ENCODE assay signal across 20 mouse cellular contexts in the genomic region with DNA sequence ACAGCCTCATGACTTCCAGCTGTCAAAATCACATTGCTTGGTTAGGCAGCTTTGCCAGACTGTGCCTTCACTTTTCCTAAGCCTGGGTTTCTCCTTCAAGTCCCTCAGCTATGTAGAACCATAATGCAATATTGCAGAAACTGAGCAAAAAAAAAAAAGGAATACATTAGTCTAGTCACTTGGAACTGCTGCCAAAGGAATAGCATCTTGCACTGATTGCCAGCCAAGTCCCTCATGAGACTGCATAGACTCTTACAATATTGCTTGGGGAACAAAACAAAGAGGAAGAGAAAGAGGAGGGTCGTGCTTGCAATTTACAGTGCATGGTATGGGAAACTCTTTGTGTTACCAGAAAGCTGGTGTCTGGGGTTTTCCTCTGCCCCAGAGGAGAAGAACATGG.
DNase-seq lines count a peak whose midpoint lies in the region; ATAC-seq lines count a peak whose summit lies in the region.
"Had no signal": no experiment of that assay in that cellular context is flagged by ENCODE, and none has a peak within 500 bp of the region (broad histone marks: within the 10 kb centered on the region; RNA-seq: fewer than 3 reads in every experiment).

No protein-coding gene starts in this region.

- no peaks in the 10 kb centered on the region for H3K36me3 ChIP-seq in embryonic facial prominence, embryonic 14.5 days (ENCODE audit: control insufficient read depth, insufficient read depth, low read length)
- no peaks in the 10 kb centered on the region for H3K36me3 ChIP-seq in embryonic facial prominence, embryonic 10.5 days (replicated peaks)
- H3K36me3 ChIP-seq: heart, embryonic 13.5 days; limb, embryonic 10.5 days; midbrain, embryonic 15.5 days; stomach, embryonic 15.5 days had no signal

- 38% methylated on average over 1 of the region's 1 CpGs for WGBS in embryonic facial prominence, embryonic 14.5 days
- WGBS in embryonic facial prominence, embryonic 10.5 days, result 85% methylated on average over 1 of the region's 1 CpGs

- H3K27me3 ChIP-seq in embryonic facial prominence, embryonic 14.5 days (replicated peaks; ENCODE audit: control insufficient read depth, insufficient read depth, low read length), result no peaks in the 10 kb centered on the region
- H3K27me3 ChIP-seq in embryonic facial prominence, embryonic 10.5 days (replicated peaks; ENCODE audit: low read depth, poor library complexity, severe bottlenecking), result no peaks in the 10 kb centered on the region
- H3K27me3 ChIP-seq: heart, embryonic 13.5 days; midbrain, embryonic 15.5 days; stomach, embryonic 15.5 days had no signal

- no peaks in the 10 kb centered on the region for H3K9me3 ChIP-seq in embryonic facial prominence, embryonic 14.5 days (ENCODE audit: control insufficient read depth, low read length)
- no peaks in the 10 kb centered on the region for H3K9me3 ChIP-seq in embryonic facial prominence, embryonic 10.5 days
- H3K9me3 ChIP-seq: heart, embryonic 13.5 days; limb, embryonic 10.5 days; midbrain, embryonic 15.5 days; stomach, embryonic 15.5 days had no signal

- no peak for ATAC-seq in embryonic facial prominence, embryonic 14.5 days (ENCODE audit: low read depth)
- ATAC-seq: midbrain, embryonic 15.5 days had no signal

- H3K9ac ChIP-seq in embryonic facial prominence, embryonic 14.5 days (ENCODE audit: low read depth, low read length), result no peak overlapping the region
- H3K9ac ChIP-seq: heart, embryonic 13.5 days; midbrain, embryonic 15.5 days; stomach, embryonic 15.5 days had no signal

- H3K4me3 ChIP-seq in embryonic facial prominence, embryonic 14.5 days (ENCODE audit: low read depth, low read length), result no peak overlapping the region
- no peak overlapping the region for H3K4me3 ChIP-seq in embryonic facial prominence, embryonic 10.5 days
- H3K4me3 ChIP-seq: heart, embryonic 13.5 days; limb, embryonic 10.5 days; midbrain, embryonic 15.5 days; stomach, embryonic 15.5 days had no signal

- DNase-seq in embryonic facial prominence, embryonic 14.5 days (ENCODE audit: low spot score), result peak; percentile 65
- no peak for DNase-seq in embryonic facial prominence, embryonic 10.5 days (ENCODE audit: low spot score)
- DNase-seq in layer of hippocampus, adult 9-11 months, result peak; percentile 47
- DNase-seq in layer of hippocampus, adult 9-10 months (ENCODE audit: low spot score), result no peak
- peak; percentile 5 for DNase-seq in 3T3-L1 (ENCODE audit: low read depth, low spot score)
- DNase-seq in brain, embryonic 18.5 days (ENCODE audit: low read depth, low spot score), result peak; percentile 59
- DNase-seq in urinary bladder, adult 18-20 months (ENCODE audit: low spot score in 2 of 2), result no peak
- DNase-seq: B cell, adult 2 months; cerebellum, adult 11 months; cerebellum, postnatal 25 days; heart, postnatal 36 days; kidney, adult 8-10 months; kidney, postnatal 36 days; lung, adult 2 months; thymus, postnatal 25 days had no signal

- H3K27ac ChIP-seq in embryonic facial prominence, embryonic 14.5 days (replicated peaks; ENCODE audit: low read depth, low read length), result no peak overlapping the region
- H3K27ac ChIP-seq in embryonic facial prominence, embryonic 10.5 days (replicated peaks), result no peak overlapping the region
- H3K27ac ChIP-seq: heart, embryonic 13.5 days; limb, embryonic 10.5 days; midbrain, embryonic 15.5 days; stomach, embryonic 15.5 days had no signal

- H3K4me1 ChIP-seq in embryonic facial prominence, embryonic 14.5 days (ENCODE audit: control insufficient read depth, insufficient read depth, low read length), result peaks cover 4% of the 10 kb centered on the region; the same call in 1 of the 2 replicates
- peaks cover 26% of the 10 kb centered on the region for H3K4me1 ChIP-seq in embryonic facial prominence, embryonic 10.5 days
- H3K4me1 ChIP-seq: midbrain, embryonic 15.5 days; stomach, embryonic 15.5 days had no signal

- no peak overlapping the region for H3K4me2 ChIP-seq in embryonic facial prominence, embryonic 14.5 days (ENCODE audit: low read depth, low read length)
- H3K4me2 ChIP-seq: heart, embryonic 13.5 days; liver, embryonic 11.5 days; midbrain, embryonic 15.5 days; stomach, embryonic 15.5 days had no signal

Comparison
In these comparisons a context has a peak if more than half of its experiments do, and no peak if none do; other contexts are left out.
1. DNase-seq: peak in embryonic facial prominence, embryonic 14.5 days (single experiment), layer of hippocampus, adult 9-11 months (single experiment), 3T3-L1 (single experiment) and brain, embryonic 18.5 days (single experiment); none in embryonic facial prominence, embryonic 10.5 days (single experiment), layer of hippocampus, adult 9-10 months (single experiment) and urinary bladder, adult 18-20 months (0 of 2).